Mouse (Mus musculus) stomach, postnatal 0 days (tissue): ENCODE measurements around the gene Fmnl1. TPM values are rescaled to one million over a fixed set of nuclear protein-coding genes. Genes with fewer than 3 reads are reported as not detected.
A peak's percentile ranks its signal among the peaks of the same experiment; 100 is the strongest.

Experiments used
- ATAC-seq: fragments of 200-750 bp; cut with Nextera tagmentation; 2 replicates; pipeline ENCODE4 v1.8.0; 2017; ENCODE audit not compliant: low FRiP score, low TSS enrichment
- DNase-seq: peaks from one replicate; pipeline ENCODE4 v3.0.0-alpha.2; 2016; ENCODE audit warnings: low spot score
- H3K27ac ChIP-seq: fragments of 300-500 bp; sonication (generic); replicated peaks from 2 replicates; pipeline ENCODE4 v1.5.1; 2014; ENCODE audit warnings: mild to moderate bottlenecking, control low read depth
- H3K27me3 ChIP-seq: fragments of 300-500 bp; sonication (generic); 2 replicates; pipeline ENCODE4 v1.6.1; 2014; ENCODE audit warnings: low read length; ENCODE audit not compliant: control insufficient read depth, insufficient read depth
- H3K36me3 ChIP-seq: fragments of 300-500 bp; sonication (generic); 2 replicates; pipeline ENCODE4 v1.6.1; 2014; ENCODE audit warnings: low read length, mixed read lengths; ENCODE audit not compliant: control insufficient read depth, insufficient read depth
- H3K4me1 ChIP-seq: fragments of 300-500 bp; sonication (generic); replicated peaks from 2 replicates; pipeline ENCODE4 v1.6.1; 2014; ENCODE audit warnings: antibody characterized with exemption; ENCODE audit not compliant: control insufficient read depth, insufficient read depth
- H3K4me2 ChIP-seq: fragments of 300-500 bp; sonication (generic); replicated peaks from 2 replicates; pipeline ENCODE4 v1.6.1; 2014; ENCODE audit warnings: low read depth, mild to moderate bottlenecking, control low read depth, moderate library complexity
- H3K4me3 ChIP-seq: fragments of 300-500 bp; sonication (generic); 2 replicates; pipeline ENCODE4 v1.5.1; 2014; ENCODE audit warnings: low read depth, low read length, control low read depth
- H3K9ac ChIP-seq: fragments of 300-500 bp; sonication (generic); 2 replicates; pipeline ENCODE4 v1.6.1; 2014; ENCODE audit warnings: mild to moderate bottlenecking, low read length, control low read depth, mixed read lengths
- H3K9me3 ChIP-seq: fragments of 300-500 bp; sonication (generic); 2 replicates; pipeline ENCODE4 v1.6.1; 2016; ENCODE audit warnings: low read length; ENCODE audit not compliant: control insufficient read depth
- CTCF ChIP-seq: IDR thresholded peaks from 2 replicates; pipeline ENCODE4 v1.5.1; 2016; ENCODE audit warnings: antibody characterized with exemption, low read depth, mild to moderate bottlenecking, moderate library complexity
- EP300 ChIP-seq: optimal IDR thresholded peaks from 2 replicates; pipeline ENCODE3; 2016; ENCODE audit warnings: antibody characterized with exemption
- WGBS: fragments of 180-500 bp; shearing (Covaris S2); extraction: QIAGEN DNeasy Blood & Tissue Kit; methylation state at CpG from one replicate; pipeline ENCODE4 v1.1.7; 2014; 5-methylcytosine and 5-hydroxymethylcytosine counted together
- polyA plus RNA-seq: library from polyadenylated mRNA; unstranded; fragments of >200 nt; fragmentation: Nextera tagmentation; extraction: Ambion mirVana; gene quantifications from 2 replicates; pipeline ENCODE4 v1.2.1, GENCODE M21; 2015

Fmnl1 gene
- polyA plus RNA-seq, 1 experiment from 2014 or later, result 0.86 TPM

- no peak overlapping the region for H3K4me2 ChIP-seq
- no peak for ATAC-seq
- H3K9me3 ChIP-seq, result no peaks in the 10 kb centered on the region
- TF ChIP-seq CTCF (no peak), EP300 (no peak)
- H3K4me3 ChIP-seq, result no peak overlapping the region
- no peak for DNase-seq
- no peak overlapping the region for H3K9ac ChIP-seq
- no peak overlapping the region for H3K27ac ChIP-seq
- H3K36me3 ChIP-seq, result peaks cover 26% of the 10 kb centered on the region
- no peaks in the 10 kb centered on the region for H3K4me1 ChIP-seq
- WGBS, result 47% methylated on average over 1 of the region's 1 CpGs
- no peaks in the 10 kb centered on the region for H3K27me3 ChIP-seq
Observed at GRCm38 (mm10) chr11:103234447-103234846, 63.5 kb downstream of the Fmnl1 start.

DNA sequence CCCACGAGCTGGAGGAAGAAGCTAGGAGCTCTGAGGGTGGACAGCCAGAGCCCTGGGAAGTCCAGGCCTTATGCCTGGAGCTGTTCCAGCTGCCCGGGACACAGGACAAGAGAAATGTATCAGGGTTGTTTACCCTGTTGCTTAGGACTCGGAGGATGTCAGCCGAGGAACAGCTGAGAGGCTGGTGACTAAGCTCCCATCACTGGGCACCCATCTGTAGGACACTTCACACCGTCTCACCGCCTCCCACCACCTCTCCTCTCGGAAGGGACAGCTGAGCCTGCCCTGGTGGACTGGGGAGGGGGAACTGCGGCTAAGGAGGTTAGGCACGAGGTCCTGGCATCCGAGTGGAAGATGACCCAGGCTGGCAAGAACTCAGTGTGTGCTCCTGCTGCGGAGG lies 64.8 kb downstream of the Fmnl1 start:
- TF ChIP-seq EP300, result no peak
- no peak for TF ChIP-seq CTCF
- no peak overlapping the region for H3K9ac ChIP-seq
- H3K9me3 ChIP-seq, result no peaks in the 10 kb centered on the region
- no peak overlapping the region for H3K4me2 ChIP-seq
- H3K27me3 ChIP-seq, result no peaks in the 10 kb centered on the region
- 0 out of 2 replicates have a peak, but pooled peaks cover 2% of the 10 kb centered on the region for H3K4me1 ChIP-seq
- 39% methylated on average over 11 of the region's 11 CpGs for WGBS
- peaks cover 27% of the 10 kb centered on the region for H3K36me3 ChIP-seq
- peak; percentile 37; the same call in 1 of the 2 replicates for ATAC-seq
- H3K4me3 ChIP-seq, result no peak overlapping the region
- 0 out of 2 replicates have a peak overlapping the region, but pooled peaks have one; percentile 35 for H3K27ac ChIP-seq
- no peak for DNase-seq

- 74% methylated on average over 6 of the region's 6 CpGs for WGBS
- no peaks in the 10 kb centered on the region for H3K27me3 ChIP-seq
- no peak overlapping the region for H3K4me2 ChIP-seq
- no peak overlapping the region for H3K27ac ChIP-seq
- no peaks in the 10 kb centered on the region for H3K9me3 ChIP-seq
- ATAC-seq (no peak), DNase-seq (no peak)
- no peak for TF ChIP-seq CTCF
- H3K4me1 ChIP-seq, result 0 out of 2 replicates have a peak, but pooled peaks cover 2% of the 10 kb centered on the region
- peaks cover 26% of the 10 kb centered on the region for H3K36me3 ChIP-seq
- H3K4me3 ChIP-seq, result no peak overlapping the region
- no peak overlapping the region for H3K9ac ChIP-seq
Observed at GRCm38 (mm10) chr11:103236431-103236830, 65.5 kb downstream of the Fmnl1 start.

- H3K27me3 ChIP-seq, result no peaks in the 10 kb centered on the region
- no peak for DNase-seq
- no peak for ATAC-seq
- no peak overlapping the region for H3K4me2 ChIP-seq
- H3K4me3 ChIP-seq, result no peak overlapping the region
- no peak overlapping the region for H3K27ac ChIP-seq
- 60% methylated on average over 10 of the region's 10 CpGs for WGBS
- H3K4me1 ChIP-seq, result 0 out of 2 replicates have a peak, but pooled peaks cover 2% of the 10 kb centered on the region
- H3K36me3 ChIP-seq, result peaks cover 26% of the 10 kb centered on the region
- no peak for TF ChIP-seq CTCF
- no peak for TF ChIP-seq EP300
- no peaks in the 10 kb centered on the region for H3K9me3 ChIP-seq
- H3K9ac ChIP-seq, result no peak overlapping the region
Observed at GRCm38 (mm10) chr11:103236903-103237302, 66.0 kb downstream of the Fmnl1 start.

- Histone ChIP-seq H3K9ac (no peak overlapping the region), H3K27me3 (no peaks in the 10 kb centered on the region), H3K4me3 (no peak overlapping the region), H3K9me3 (no peaks in the 10 kb centered on the region), H3K27ac (no peak overlapping the region), H3K4me1 (0 out of 2 replicates have a peak, but pooled peaks cover 2% of the 10 kb centered on the region), H3K4me2 (no peak overlapping the region), H3K36me3 (peaks cover 26% of the 10 kb centered on the region)
- 80% methylated on average over 9 of the region's 9 CpGs for WGBS
- DNase-seq (no peak), ATAC-seq (no peak)
- TF ChIP-seq CTCF (peak; percentile 47), EP300 (no peak)
Observed at GRCm38 (mm10) chr11:103237757-103238156, 66.8 kb downstream of the Fmnl1 start.

- Histone ChIP-seq H3K4me3 (no peak overlapping the region), H3K36me3 (peaks cover 26% of the 10 kb centered on the region), H3K9ac (no peak overlapping the region), H3K9me3 (no peaks in the 10 kb centered on the region), H3K4me1 (peaks cover 2% of the 10 kb centered on the region; the same call in 1 of the 2 replicates), H3K27ac (no peak overlapping the region), H3K27me3 (no peaks in the 10 kb centered on the region), H3K4me2 (no peak overlapping the region)
- ATAC-seq (peak; percentile 38), DNase-seq (peak; percentile 82)
- no peak for TF ChIP-seq EP300
- TF ChIP-seq CTCF, result no peak
- WGBS, result 28% methylated on average over 7 of the region's 7 CpGs
Observed at GRCm38 (mm10) chr11:103240740-103241139, 69.8 kb downstream of the Fmnl1 start.
